Mouse (Mus musculus): ENCODE data around the gene Rcor1. TPM values are rescaled to one million over a fixed set of nuclear protein-coding genes. Genes with fewer than 3 reads are reported as not detected.

Rcor1 gene
- polyA plus RNA-seq (2017; shearing (Covaris generic)) = 10 to 100 TPM; 33.1 to 39.2 TPM

DNA sequence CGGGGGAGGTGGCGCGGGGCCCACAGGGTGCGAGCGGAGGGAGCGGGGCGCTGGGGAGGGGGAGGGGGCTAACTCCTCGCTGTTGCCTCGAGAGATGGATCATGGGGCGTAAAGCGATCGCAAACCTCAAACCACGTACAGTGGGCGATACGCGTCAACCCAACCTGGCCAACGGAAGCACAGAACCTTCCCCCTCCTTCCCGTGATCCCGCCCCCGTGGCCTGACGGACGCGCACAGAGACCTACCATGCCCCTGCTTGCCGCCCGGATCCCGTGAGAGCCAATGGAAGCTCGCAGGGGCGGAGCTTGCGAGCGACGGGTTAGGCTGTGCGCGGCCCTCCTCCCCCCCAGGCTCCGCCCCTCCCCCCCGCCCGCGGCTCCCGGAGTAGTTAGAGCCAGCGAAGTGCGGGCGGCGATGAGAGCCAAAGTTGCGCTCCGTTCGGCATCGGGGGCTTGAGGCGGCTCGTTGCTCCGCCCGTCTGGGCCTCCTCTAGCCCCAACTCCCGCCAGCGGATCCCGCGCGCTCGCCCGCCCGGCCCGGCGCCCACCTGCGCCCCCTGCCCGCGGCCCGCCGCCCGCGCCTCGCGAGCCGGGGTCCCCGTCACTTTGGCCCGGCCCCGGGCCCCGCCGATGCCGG is at the start of gene Rcor1:
Gene Rcor1 (plus strand): TSS at position 376 of the 637 bp plus-strand sequence.

Other genes with a start within 250 kb of the Rcor1 start
- under 1 TPM in 1 of 2 experiments, not detected in 1; 0.26 TPM for gene Mok, start 198.4 kb upstream of the Rcor1 start, polyA plus RNA-seq (2017; shearing (Covaris generic))
- gene Zfp839, start 189.1 kb upstream of the Rcor1 start, polyA plus RNA-seq (2017; shearing (Covaris generic)) = 1 to 10 TPM; 2.3 to 4.5 TPM
- 10 to 100 TPM; 31.8 to 41.4 TPM for gene Cinp, start 150.2 kb upstream of the Rcor1 start, polyA plus RNA-seq (2017; shearing (Covaris generic))
- gene Tecpr2, start 150.1 kb upstream of the Rcor1 start, polyA plus RNA-seq (2017; shearing (Covaris generic)) = 1 to 10 TPM; 1.3 to 1.8 TPM
- 1 to 10 TPM; 2.5 to 7.4 TPM for gene Ankrd9, start 60.3 kb upstream of the Rcor1 start, polyA plus RNA-seq (2017; shearing (Covaris generic))
- 10 to 100 TPM; 25.0 to 31.3 TPM for gene Traf3, start 127.0 kb downstream of the Rcor1 start, polyA plus RNA-seq (2017; shearing (Covaris generic))
- gene 4930595D18Rik, start 145.1 kb downstream of the Rcor1 start, polyA plus RNA-seq (2017; shearing (Covaris generic)) = under 1 TPM; 0.60 to 0.86 TPM
- under 1 TPM in 1 of 2 experiments, not detected in 1; 0.57 TPM for gene Amn, start 231.7 kb downstream of the Rcor1 start, polyA plus RNA-seq (2017; shearing (Covaris generic))

Measured in activated CD4-positive, CD25-positive, alpha-beta regulatory T cell (primary cell).